In genomic region chr15:31454861-31455295, GRCm38 (mm10) we compare ENCODE assay signal across 24 mouse cellular contexts. TPM values are rescaled to one million over a fixed set of nuclear protein-coding genes. Genes with fewer than 3 reads are reported as not detected.
DNase-seq lines count a peak whose midpoint lies in the region; ATAC-seq and TF ChIP-seq lines count a peak whose summit lies in the region.
"Had no signal": no experiment of that assay in that cellular context is flagged by ENCODE, and none has a peak within 500 bp of the region (broad histone marks: within the 10 kb centered on the region; RNA-seq: fewer than 3 reads in every experiment).

No protein-coding gene starts in this region.

- peaks cover 26% of the 10 kb centered on the region for H3K36me3 ChIP-seq in forebrain, embryonic 12.5 days (replicated peaks)
- peaks cover 37% of the 10 kb centered on the region for H3K36me3 ChIP-seq in forebrain, embryonic 14.5 days (ENCODE audit: control insufficient read depth, insufficient read depth, low read length)
- peaks cover 30% of the 10 kb centered on the region for H3K36me3 ChIP-seq in intestine, embryonic 14.5 days (ENCODE audit: control insufficient read depth, insufficient read depth, low read length)
- H3K36me3 ChIP-seq in intestine, embryonic 16.5 days (ENCODE audit: control insufficient read depth, insufficient read depth, low read length) = peaks cover 4% of the 10 kb centered on the region; the same call in 1 of the 2 replicates
- H3K36me3 ChIP-seq in lung, postnatal 0 days (ENCODE audit: insufficient read depth, low read length) = peaks cover 16% of the 10 kb centered on the region
- H3K36me3 ChIP-seq in liver, embryonic 13.5 days = peaks cover 24% of the 10 kb centered on the region

- no peak overlapping the region for H3K9ac ChIP-seq in forebrain, embryonic 12.5 days
- H3K9ac ChIP-seq in forebrain, embryonic 14.5 days (ENCODE audit: low read length) = no peak overlapping the region
- no peak overlapping the region for H3K9ac ChIP-seq in intestine, embryonic 14.5 days (ENCODE audit: low read length)
- no peak overlapping the region for H3K9ac ChIP-seq in intestine, embryonic 16.5 days (ENCODE audit: low read depth, low read length)
- H3K9ac ChIP-seq in lung, postnatal 0 days (replicated peaks; ENCODE audit: low read depth) = no peak overlapping the region
- H3K9ac ChIP-seq in liver, embryonic 13.5 days = no peak overlapping the region
- H3K9ac ChIP-seq: embryonic facial prominence, embryonic 12.5 days; forebrain, embryonic 13.5 days; heart, embryonic 15.5 days; intestine, embryonic 15.5 days had no signal

- no peaks in the 10 kb centered on the region for H3K9me3 ChIP-seq in forebrain, embryonic 12.5 days
- no peaks in the 10 kb centered on the region for H3K9me3 ChIP-seq in forebrain, embryonic 14.5 days (replicated peaks; ENCODE audit: control insufficient read depth, low read length)
- H3K9me3 ChIP-seq in intestine, embryonic 14.5 days (ENCODE audit: control insufficient read depth, low read length) = no peaks in the 10 kb centered on the region
- H3K9me3 ChIP-seq in intestine, embryonic 16.5 days (ENCODE audit: control insufficient read depth, low read length) = no peaks in the 10 kb centered on the region
- no peaks in the 10 kb centered on the region for H3K9me3 ChIP-seq in lung, postnatal 0 days (ENCODE audit: low read length)
- no peaks in the 10 kb centered on the region for H3K9me3 ChIP-seq in liver, embryonic 13.5 days (replicated peaks)
- H3K9me3 ChIP-seq: embryonic facial prominence, embryonic 12.5 days; forebrain, embryonic 13.5 days; heart, embryonic 10.5 days; heart, embryonic 15.5 days; intestine, embryonic 15.5 days had no signal

- ATAC-seq in forebrain, embryonic 12.5 days (ENCODE audit: low FRiP score) = no peak
- ATAC-seq in forebrain, embryonic 14.5 days = no peak
- no peak for ATAC-seq in intestine, embryonic 14.5 days (replicated peaks; ENCODE audit: low FRiP score, low TSS enrichment, low read depth)
- ATAC-seq in intestine, embryonic 16.5 days = no peak
- no peak for ATAC-seq in lung, postnatal 0 days
- no peak for ATAC-seq in liver, embryonic 13.5 days (ENCODE audit: low read depth)
- ATAC-seq: activated CD4-positive, CD25-positive, alpha-beta regulatory T cell, adult 4 months; forebrain, embryonic 13.5 days; hindbrain, embryonic 16.5 days; intestine, embryonic 15.5 days; Patski had no signal

- no peak for TF ChIP-seq EP300 in lung, postnatal 0 days (IDR thresholded peaks at IDR 0.05)

- DNase-seq in forebrain, embryonic 14.5 days (ENCODE audit: low spot score) = no peak
- DNase-seq in intestine, embryonic 14.5 days (ENCODE audit: low spot score) = peak; percentile 51
- DNase-seq in lung, postnatal 0 days (ENCODE audit: low spot score) = no peak
- DNase-seq in lung, postnatal 36 days = no peak
- DNase-seq in liver, embryonic 13.5 days = no peak
- no peak for DNase-seq in cerebellum, adult 2 months
- DNase-seq: adrenal gland, adult 2 months; adrenal gland, postnatal 25 days; cerebellum, adult 18-20 months; cerebellum, postnatal 10 days; embryo, embryonic 11 days; gastrocnemius, adult 2 months; gastrocnemius, postnatal 36 days; heart, adult 18-20 months had no signal

- TF ChIP-seq POLR2A in cerebellum, adult 2 months (IDR thresholded peaks at IDR 0.05; ENCODE audit: borderline replicate concordance, insufficient read depth, low read length) = no peak

- H3K4me3 ChIP-seq in forebrain, embryonic 12.5 days (replicated peaks) = no peak overlapping the region
- H3K4me3 ChIP-seq in forebrain, embryonic 14.5 days (ENCODE audit: low read depth, low read length) = no peak overlapping the region
- no peak overlapping the region for H3K4me3 ChIP-seq in intestine, embryonic 14.5 days (ENCODE audit: low read depth, low read length)
- H3K4me3 ChIP-seq in intestine, embryonic 16.5 days (ENCODE audit: low read length) = no peak overlapping the region
- no peak overlapping the region for H3K4me3 ChIP-seq in lung, postnatal 0 days (ENCODE audit: low read depth, low read length)
- H3K4me3 ChIP-seq in liver, embryonic 13.5 days (replicated peaks) = no peak overlapping the region
- no peak overlapping the region for H3K4me3 ChIP-seq in cerebellum, adult 2 months (replicated peaks; ENCODE audit: insufficient read depth, low read depth, low read length)
- H3K4me3 ChIP-seq: embryonic facial prominence, embryonic 12.5 days; forebrain, embryonic 13.5 days; gastrocnemius, adult 2 months; heart, embryonic 10.5 days; heart, embryonic 15.5 days; intestine, embryonic 15.5 days had no signal

- peaks cover 10% of the 10 kb centered on the region for H3K4me1 ChIP-seq in forebrain, embryonic 12.5 days
- peaks cover 2% of the 10 kb centered on the region; the same call in 1 of the 2 replicates for H3K4me1 ChIP-seq in forebrain, embryonic 14.5 days (ENCODE audit: control insufficient read depth, insufficient read depth, low read length)
- H3K4me1 ChIP-seq in intestine, embryonic 14.5 days (replicated peaks; ENCODE audit: control insufficient read depth, insufficient read depth, low read length) = peaks cover 7% of the 10 kb centered on the region; the same call in 1 of the 2 replicates
- H3K4me1 ChIP-seq in intestine, embryonic 16.5 days (ENCODE audit: control insufficient read depth, insufficient read depth, low read length) = peaks cover 5% of the 10 kb centered on the region; the same call in 1 of the 2 replicates
- no peaks in the 10 kb centered on the region for H3K4me1 ChIP-seq in lung, postnatal 0 days (ENCODE audit: insufficient read depth, low read depth, low read length)
- H3K4me1 ChIP-seq in liver, embryonic 13.5 days (replicated peaks) = peaks cover 43% of the 10 kb centered on the region
- H3K4me1 ChIP-seq in cerebellum, adult 2 months (ENCODE audit: control insufficient read depth, insufficient read depth, low read length) = no peaks in the 10 kb centered on the region

- H3K4me2 ChIP-seq in forebrain, embryonic 12.5 days = no peak overlapping the region
- H3K4me2 ChIP-seq in forebrain, embryonic 14.5 days (ENCODE audit: low read length) = no peak overlapping the region
- no peak overlapping the region for H3K4me2 ChIP-seq in intestine, embryonic 14.5 days (ENCODE audit: low read length)
- H3K4me2 ChIP-seq in intestine, embryonic 16.5 days (ENCODE audit: low read depth, low read length) = no peak overlapping the region
- no peak overlapping the region for H3K4me2 ChIP-seq in lung, postnatal 0 days (replicated peaks; ENCODE audit: low read depth, low read length)
- H3K4me2 ChIP-seq in liver, embryonic 13.5 days = no peak overlapping the region
- H3K4me2 ChIP-seq: forebrain, embryonic 13.5 days; heart, embryonic 15.5 days; intestine, embryonic 15.5 days had no signal

- TF ChIP-seq CTCF in lung, postnatal 0 days (IDR thresholded peaks at IDR 0.05) = no peak
- no peak for TF ChIP-seq CTCF in cerebellum, adult 2 months (IDR thresholded peaks at IDR 0.05; ENCODE audit: borderline replicate concordance, insufficient read depth, low read depth, low read length)

- H3K27me3 ChIP-seq in forebrain, embryonic 12.5 days = no peaks in the 10 kb centered on the region
- H3K27me3 ChIP-seq in forebrain, embryonic 14.5 days (replicated peaks; ENCODE audit: control insufficient read depth, insufficient read depth, low read length) = no peaks in the 10 kb centered on the region
- no peaks in the 10 kb centered on the region for H3K27me3 ChIP-seq in intestine, embryonic 14.5 days (replicated peaks; ENCODE audit: control insufficient read depth, insufficient read depth, low read length)
- no peaks in the 10 kb centered on the region for H3K27me3 ChIP-seq in intestine, embryonic 16.5 days (replicated peaks; ENCODE audit: control insufficient read depth, insufficient read depth, low read length)
- no peaks in the 10 kb centered on the region for H3K27me3 ChIP-seq in lung, postnatal 0 days (replicated peaks; ENCODE audit: insufficient read depth, low read length)
- H3K27me3 ChIP-seq in liver, embryonic 13.5 days = no peaks in the 10 kb centered on the region
- H3K27me3 ChIP-seq in cerebellum, adult 2 months (ENCODE audit: control insufficient read depth, insufficient read depth, low read length) = no peaks in the 10 kb centered on the region
- H3K27me3 ChIP-seq: embryonic facial prominence, embryonic 12.5 days; forebrain, embryonic 13.5 days; heart, embryonic 15.5 days; intestine, embryonic 15.5 days; Patski had no signal

- 0 out of 2 replicates have a peak overlapping the region, but pooled peaks have one; percentile 31 for H3K27ac ChIP-seq in forebrain, embryonic 12.5 days
- no peak overlapping the region for H3K27ac ChIP-seq in forebrain, embryonic 14.5 days (ENCODE audit: low read depth, low read length)
- no peak overlapping the region for H3K27ac ChIP-seq in intestine, embryonic 14.5 days (ENCODE audit: low read depth)
- H3K27ac ChIP-seq in intestine, embryonic 16.5 days (ENCODE audit: low read length) = no peak overlapping the region
- H3K27ac ChIP-seq in lung, postnatal 0 days (ENCODE audit: low read length) = peak overlapping the region; percentile 2; the same call in 1 of the 2 replicates
- H3K27ac ChIP-seq in liver, embryonic 13.5 days = peak overlapping the region; percentile 41; the same call in 1 of the 2 replicates
- H3K27ac ChIP-seq in cerebellum, adult 2 months (ENCODE audit: insufficient read depth, low read length) = no peak overlapping the region
- H3K27ac ChIP-seq: embryonic facial prominence, embryonic 12.5 days; forebrain, embryonic 13.5 days; gastrocnemius, adult 2 months; heart, embryonic 15.5 days; intestine, embryonic 15.5 days had no signal

- WGBS in forebrain, embryonic 12.5 days = 80% methylated on average over 7 of the region's 7 CpGs
- 70% methylated on average over 7 of the region's 7 CpGs for WGBS in forebrain, embryonic 14.5 days
- WGBS in intestine, embryonic 14.5 days = 81% methylated on average over 7 of the region's 7 CpGs
- WGBS in intestine, embryonic 16.5 days = 77% methylated on average over 7 of the region's 7 CpGs
- WGBS in lung, postnatal 0 days = 66% methylated on average over 7 of the region's 7 CpGs
- WGBS in liver, embryonic 13.5 days (ENCODE audit: insufficient replicate concordance) = 52% methylated on average over 7 of the region's 7 CpGs
- WGBS in cerebellum, adult 2 months = 85% methylated on average over 7 of the region's 7 CpGs

RNA-seq across cellular contexts. Expression of gene Ropn1l, which starts 1.3 kb away (rescaled TPM):
- polyA plus RNA-seq in forebrain, embryonic 12.5 days (2016; fragmentation: Nextera tagmentation; extraction: Ambion mirVana) = 2.1 and 2.3 TPM in 2 replicates
- polyA plus RNA-seq in forebrain, embryonic 14.5 days (2014; fragmentation: Nextera tagmentation; extraction: Ambion mirVana) = 2.1 and 3.2 TPM in 2 replicates
- polyA plus RNA-seq in intestine, embryonic 14.5 days (2014; fragmentation: Nextera tagmentation; extraction: Ambion mirVana) = 1.5 and 1.8 TPM in 2 replicates
- polyA plus RNA-seq in intestine, embryonic 16.5 days (2015; fragmentation: Nextera tagmentation; extraction: Ambion mirVana) = 1.7 and 1.9 TPM in 2 replicates
- polyA plus RNA-seq in lung, postnatal 0 days (2015; fragmentation: Nextera tagmentation; extraction: Ambion mirVana) = 7.4 and 10.4 TPM in 2 replicates
- polyA plus RNA-seq in liver, embryonic 13.5 days (2015; fragmentation: Nextera tagmentation; extraction: Ambion mirVana) = 2.1 and 2.3 TPM in 2 replicates
- 1.3 TPM in 2 replicates for polyA plus RNA-seq in cerebellum, adult 2 months (2012; rRNA removed)

Comparison
In these comparisons a context has a peak if more than half of its experiments do, and no peak if none do; other contexts are left out.
1. H3K27ac ChIP-seq: peak in forebrain, embryonic 12.5 days (single experiment), lung, postnatal 0 days (single experiment) and liver, embryonic 13.5 days (single experiment); none in forebrain, embryonic 14.5 days (single experiment), intestine, embryonic 14.5 days (single experiment), intestine, embryonic 16.5 days (single experiment) and cerebellum, adult 2 months (single experiment).